Mouse (Mus musculus) hindbrain, embryonic 13.5 days (tissue): ENCODE results near the gene Gse1. TPM values are rescaled to one million over a fixed set of nuclear protein-coding genes. Genes with fewer than 3 reads are reported as not detected.

Experiments used
- ATAC-seq: fragments of 200-750 bp; cut with Nextera tagmentation; 2 replicates; pipeline ENCODE4 v1.8.0; 2017; ENCODE audit warnings: moderate TSS enrichment; ENCODE audit not compliant: low FRiP score
- H3K27ac ChIP-seq: fragments of 300-500 bp; sonication (generic); 2 replicates; pipeline ENCODE4 v1.5.1; 2015; ENCODE audit warnings: inconsistent platforms, mild to moderate bottlenecking, moderate library complexity
- H3K27me3 ChIP-seq: fragments of 300-500 bp; sonication (generic); 2 replicates; pipeline ENCODE4 v1.6.1; 2015; ENCODE audit warnings: mild to moderate bottlenecking, inconsistent platforms
- H3K36me3 ChIP-seq: fragments of 300-500 bp; sonication (generic); 2 replicates; pipeline ENCODE4 v1.6.1; 2015; ENCODE audit warnings: mild to moderate bottlenecking, inconsistent platforms
- H3K4me1 ChIP-seq: fragments of 300-500 bp; sonication (generic); replicated peaks from 2 replicates; pipeline ENCODE4 v1.6.1; 2015; ENCODE audit warnings: inconsistent platforms
- H3K4me2 ChIP-seq: fragments of 300-500 bp; sonication (generic); 2 replicates; pipeline ENCODE4 v1.6.1; 2015; ENCODE audit warnings: inconsistent platforms, mild to moderate bottlenecking, moderate library complexity
- H3K4me3 ChIP-seq: fragments of 300-500 bp; sonication (generic); 2 replicates; pipeline ENCODE4 v1.5.1; 2015; ENCODE audit warnings: mild to moderate bottlenecking, inconsistent platforms
- H3K9ac ChIP-seq: fragments of 300-500 bp; sonication (generic); 2 replicates; pipeline ENCODE4 v1.6.1; 2015; ENCODE audit warnings: mild to moderate bottlenecking, inconsistent platforms
- H3K9me3 ChIP-seq: fragments of 300-500 bp; sonication (generic); 2 replicates; pipeline ENCODE4 v1.6.1; 2016; ENCODE audit warnings: inconsistent platforms
- WGBS: fragments of 180-500 bp; shearing (Covaris S2); methylation state at CpG from one replicate; pipeline ENCODE4 v1.1.7; 2015; 5-methylcytosine and 5-hydroxymethylcytosine counted together
- polyA plus RNA-seq: library from polyadenylated mRNA; unstranded; fragments of >200 nt; fragmentation: Nextera tagmentation; extraction: Ambion mirVana; gene quantifications from 2 replicates; pipeline ENCODE4 v1.2.1, GENCODE M21; 2015

The Gse1 gene
- polyA plus RNA-seq, 1 experiment from 2014 or later: 22.1 TPM

GRCm38 (mm10) chr8:120441637-120442036, 213.4 kb downstream of the Gse1 start:
- Histone ChIP-seq H3K36me3 (no peaks in the 10 kb centered on the region), H3K4me2 (no peak overlapping the region), H3K9me3 (no peaks in the 10 kb centered on the region), H3K27me3 (peaks cover 21% of the 10 kb centered on the region; the same call in 1 of the 2 replicates), H3K4me1 (peaks cover 82% of the 10 kb centered on the region), H3K9ac (peak overlapping the region; percentile 51; the same call in 1 of the 2 replicates), H3K27ac (peak overlapping the region; percentile 90), H3K4me3 (no peak overlapping the region)
- ATAC-seq: no peak
- 79% methylated on average over 6 of the region's 6 CpGs for WGBS

- Histone ChIP-seq H3K27ac (0 out of 2 replicates have a peak overlapping the region, but pooled peaks have one; percentile 90), H3K4me2 (no peak overlapping the region), H3K4me1 (peaks cover 74% of the 10 kb centered on the region), H3K4me3 (no peak overlapping the region), H3K27me3 (peaks cover 16% of the 10 kb centered on the region; the same call in 1 of the 2 replicates), H3K9me3 (no peaks in the 10 kb centered on the region), H3K9ac (no peak overlapping the region), H3K36me3 (no peaks in the 10 kb centered on the region)
- no peak for ATAC-seq
- 60% methylated on average over 4 of the region's 4 CpGs for WGBS
Measured at GRCm38 (mm10) chr8:120442306-120443003, 214.2 kb downstream of the Gse1 start.

GRCm38 (mm10) chr8:120445249-120445648, 217.0 kb downstream of the Gse1 start:
- H3K4me2 ChIP-seq: no peak overlapping the region
- H3K4me1 ChIP-seq: peaks cover 72% of the 10 kb centered on the region
- WGBS: 46% methylated on average over 10 of the region's 10 CpGs
- ATAC-seq: no peak
- peak overlapping the region; percentile 44; the same call in 1 of the 2 replicates for H3K27ac ChIP-seq
- no peak overlapping the region for H3K9ac ChIP-seq
- no peak overlapping the region for H3K4me3 ChIP-seq
- peaks cover 12% of the 10 kb centered on the region; the same call in 1 of the 2 replicates for H3K27me3 ChIP-seq
- H3K36me3 ChIP-seq: no peaks in the 10 kb centered on the region
- no peaks in the 10 kb centered on the region for H3K9me3 ChIP-seq

GRCm38 (mm10) chr8:120448131-120448530, 219.9 kb downstream of the Gse1 start:
- peak overlapping the region; percentile 82 for H3K27ac ChIP-seq
- no peaks in the 10 kb centered on the region for H3K9me3 ChIP-seq
- no peak overlapping the region for H3K4me3 ChIP-seq
- 0 out of 2 replicates have a peak, but pooled peaks cover 4% of the 10 kb centered on the region for H3K27me3 ChIP-seq
- peak; percentile 41; the same call in 1 of the 2 replicates for ATAC-seq
- H3K4me1 ChIP-seq: peaks cover 60% of the 10 kb centered on the region
- H3K36me3 ChIP-seq: no peaks in the 10 kb centered on the region
- H3K4me2 ChIP-seq: no peak overlapping the region
- 19% methylated on average over 6 of the region's 6 CpGs for WGBS
- H3K9ac ChIP-seq: 0 out of 2 replicates have a peak overlapping the region, but pooled peaks have one; percentile 19

GRCm38 (mm10) chr8:120449139-120449538, 220.9 kb downstream of the Gse1 start:
- peak overlapping the region; percentile 51 for H3K9ac ChIP-seq
- peaks cover 66% of the 10 kb centered on the region for H3K4me1 ChIP-seq

GRCm38 (mm10) chr8:120449608-120450031, 221.4 kb downstream of the Gse1 start:
- ATAC-seq: peak; percentile 16
- Histone ChIP-seq H3K36me3 (no peaks in the 10 kb centered on the region), H3K4me2 (peak overlapping the region; percentile 30), H3K27me3 (no peaks in the 10 kb centered on the region), H3K9me3 (no peaks in the 10 kb centered on the region), H3K4me3 (no peak overlapping the region), H3K9ac (peak overlapping the region; percentile 51), H3K4me1 (peaks cover 68% of the 10 kb centered on the region), H3K27ac (peak overlapping the region; percentile 85)
- WGBS: 13% methylated on average over 17 of the region's 17 CpGs

More at GRCm38 (mm10) chr8:120449139-120449538, 220.9 kb downstream of the Gse1 start:
- H3K4me2 ChIP-seq: no peak overlapping the region
- no peaks in the 10 kb centered on the region for H3K9me3 ChIP-seq
- no peaks in the 10 kb centered on the region for H3K36me3 ChIP-seq
- no peak overlapping the region for H3K4me3 ChIP-seq
- peak overlapping the region; percentile 85 for H3K27ac ChIP-seq
- 80% methylated on average over 4 of the region's 4 CpGs for WGBS
- no peak for ATAC-seq
- 0 out of 2 replicates have a peak, but pooled peaks cover 4% of the 10 kb centered on the region for H3K27me3 ChIP-seq

GRCm38 (mm10) chr8:120452111-120452510, 223.9 kb downstream of the Gse1 start:
- Histone ChIP-seq H3K9ac (no peak overlapping the region), H3K36me3 (no peaks in the 10 kb centered on the region), H3K27me3 (no peaks in the 10 kb centered on the region), H3K4me2 (no peak overlapping the region), H3K27ac (no peak overlapping the region), H3K4me1 (peaks cover 77% of the 10 kb centered on the region), H3K9me3 (no peaks in the 10 kb centered on the region), H3K4me3 (no peak overlapping the region)
- WGBS: 87% methylated on average over 2 of the region's 2 CpGs
- no peak for ATAC-seq

GRCm38 (mm10) chr8:120454404-120454803, 226.1 kb downstream of the Gse1 start:
- Histone ChIP-seq H3K27ac (peak overlapping the region; percentile 81), H3K4me2 (no peak overlapping the region), H3K4me1 (peaks cover 79% of the 10 kb centered on the region), H3K9ac (no peak overlapping the region), H3K4me3 (no peak overlapping the region), H3K27me3 (no peaks in the 10 kb centered on the region), H3K36me3 (no peaks in the 10 kb centered on the region), H3K9me3 (no peaks in the 10 kb centered on the region)
- 80% methylated on average over 6 of the region's 6 CpGs for WGBS
- no peak for ATAC-seq

- Histone ChIP-seq H3K27ac (peak overlapping the region; percentile 83), H3K9ac (no peak overlapping the region), H3K4me2 (no peak overlapping the region), H3K4me3 (no peak overlapping the region), H3K4me1 (peaks cover 77% of the 10 kb centered on the region), H3K9me3 (no peaks in the 10 kb centered on the region), H3K36me3 (no peaks in the 10 kb centered on the region), H3K27me3 (no peaks in the 10 kb centered on the region)
- WGBS: 26% methylated on average over 6 of the region's 6 CpGs
- peak; percentile 52 for ATAC-seq
Measured at GRCm38 (mm10) chr8:120460375-120460774, 232.1 kb downstream of the Gse1 start.

GRCm38 (mm10) chr8:120462119-120462551, 233.9 kb downstream of the Gse1 start:
- H3K4me3 ChIP-seq: no peak overlapping the region
- no peaks in the 10 kb centered on the region for H3K36me3 ChIP-seq
- no peaks in the 10 kb centered on the region for H3K9me3 ChIP-seq
- no peak for ATAC-seq
- peaks cover 76% of the 10 kb centered on the region for H3K4me1 ChIP-seq
- H3K4me2 ChIP-seq: no peak overlapping the region
- no peaks in the 10 kb centered on the region for H3K27me3 ChIP-seq
- WGBS: 23% methylated on average over 15 of the region's 15 CpGs
- H3K27ac ChIP-seq: peak overlapping the region; percentile 83
- peak overlapping the region; percentile 56 for H3K9ac ChIP-seq

- Histone ChIP-seq H3K9ac (peak overlapping the region; percentile 56), H3K4me2 (no peak overlapping the region), H3K4me3 (no peak overlapping the region), H3K36me3 (no peaks in the 10 kb centered on the region), H3K27me3 (no peaks in the 10 kb centered on the region), H3K27ac (peak overlapping the region; percentile 83), H3K9me3 (no peaks in the 10 kb centered on the region), H3K4me1 (peaks cover 78% of the 10 kb centered on the region)
- no peak for ATAC-seq
- 62% methylated on average over 6 of the region's 6 CpGs for WGBS
Measured at GRCm38 (mm10) chr8:120462611-120463010, 234.4 kb downstream of the Gse1 start.

GRCm38 (mm10) chr8:120463918-120464584, 235.8 kb downstream of the Gse1 start:
- no peak overlapping the region for H3K9ac ChIP-seq
- 0 out of 2 replicates have a peak, but pooled peaks cover 5% of the 10 kb centered on the region for H3K27me3 ChIP-seq
- no peaks in the 10 kb centered on the region for H3K9me3 ChIP-seq
- peaks cover 74% of the 10 kb centered on the region for H3K4me1 ChIP-seq
- H3K27ac ChIP-seq: no peak overlapping the region
- WGBS: 86% methylated on average over 8 of the region's 9 CpGs
- no peak for ATAC-seq
- H3K4me2 ChIP-seq: no peak overlapping the region
- H3K36me3 ChIP-seq: no peaks in the 10 kb centered on the region
- no peak overlapping the region for H3K4me3 ChIP-seq
